ENCODE assay signal across 33 mouse cellular contexts in the genomic region with DNA sequence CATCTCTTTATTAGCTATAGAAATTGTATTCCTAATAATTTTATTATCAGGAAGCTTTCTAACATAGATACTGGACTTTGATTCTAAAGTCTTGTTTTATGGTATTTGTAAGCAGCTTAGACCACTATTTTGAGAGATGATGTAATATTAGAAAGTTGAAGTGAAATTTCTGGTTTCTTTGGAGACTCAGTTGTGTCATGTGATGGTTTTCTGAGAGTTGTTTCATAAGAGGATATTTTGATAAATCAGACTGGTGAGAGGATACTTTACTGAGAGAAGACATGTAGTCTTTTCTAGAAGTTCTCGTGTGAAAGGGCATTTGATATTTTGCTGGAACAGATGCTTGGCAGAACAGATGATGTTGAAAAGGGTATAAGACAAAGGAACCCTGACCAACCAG. TPM values are rescaled to one million over a fixed set of nuclear protein-coding genes. Genes with fewer than 3 reads are reported as not detected.
"Had no signal": no experiment of that assay in that cellular context is flagged by ENCODE, and none has a peak within 500 bp of the region (broad histone marks: within the 10 kb centered on the region; RNA-seq: fewer than 3 reads in every experiment).

No protein-coding gene starts in this region.

RNA-seq across cellular contexts. Expression of a gene that starts 17.6 kb away (rescaled TPM):
- total RNA-seq: left cerebral cortex, adult 2 months; left cerebral cortex, adult 8-10 months; left cerebral cortex, postnatal 10 days; left cerebral cortex, postnatal 14 days; left cerebral cortex, postnatal 25 days; left cerebral cortex, postnatal 36 days; left cerebral cortex, postnatal 4 days; megakaryocyte-erythroid progenitor cell, adult 5-6 weeks; midbrain, postnatal 0 days had no signal
- polyA plus RNA-seq: limb, embryonic 10.5 days; limb, embryonic 11.5 days; limb, embryonic 12.5 days; limb, embryonic 13.5 days; limb, embryonic 14.5 days; limb, embryonic 15.5 days; liver, embryonic 11.5 days; liver, embryonic 12.5 days; liver, embryonic 13.5 days; liver, embryonic 14.5 days; liver, embryonic 15.5 days; liver, embryonic 16.5 days; lung, embryonic 14.5 days; lung, embryonic 15.5 days; midbrain, embryonic 10.5 days; midbrain, embryonic 11.5 days; midbrain, embryonic 12.5 days; midbrain, embryonic 13.5 days; midbrain, embryonic 14.5 days; midbrain, embryonic 15.5 days; midbrain, embryonic 16.5 days; midbrain, postnatal 0 days; myocyte; neural tube, embryonic 11.5 days; neural tube, embryonic 12.5 days had no signal
